Mouse (Mus musculus) megakaryocyte, embryonic 14.5 days (primary cell): ENCODE results near the gene Slc47a2.

Experiments used
- FLI1 ChIP-seq: IDR thresholded peaks from 2 replicates; pipeline ENCODE4 v1.6.1; 2012; ENCODE audit warnings: low read length, inconsistent platforms, mixed read lengths
- GATA1 ChIP-seq: IDR thresholded peaks from 3 replicates; pipeline ENCODE4 v1.6.1; 2012; ENCODE audit warnings: mixed read lengths, low read length, inconsistent platforms, borderline replicate concordance

DNA sequence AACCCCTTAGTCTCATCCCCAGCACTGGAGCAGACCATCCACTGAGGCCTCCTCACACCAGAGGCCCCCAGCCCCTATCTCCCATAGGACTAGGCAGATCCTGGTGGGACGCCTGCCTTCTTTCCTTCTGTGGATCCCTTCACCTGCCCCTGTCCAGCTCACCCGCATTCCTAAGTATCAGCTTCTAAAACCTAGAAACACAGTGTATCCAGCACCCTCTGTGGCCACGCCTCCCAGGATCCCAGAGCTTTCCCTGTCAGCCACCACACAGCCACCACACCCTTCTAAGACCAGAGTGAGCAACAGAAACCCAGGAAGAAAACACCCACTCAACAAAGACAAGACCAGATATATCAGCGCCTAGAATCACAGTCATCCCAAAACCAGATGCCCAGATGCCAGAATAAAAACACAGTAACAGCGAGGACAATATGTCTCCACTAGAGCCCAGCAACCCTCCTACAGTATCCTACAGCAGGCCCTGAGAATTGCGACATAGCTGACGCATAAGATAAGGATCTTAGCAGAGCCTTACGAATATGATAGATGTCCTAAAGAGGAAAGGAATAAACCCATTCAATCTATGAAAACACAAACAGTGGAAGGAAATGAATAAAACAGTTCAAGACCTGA is 64.1 kb downstream of the Slc47a2 start:
- TF ChIP-seq GATA1 (no peak), FLI1 (no peak)
